Mouse (Mus musculus) forebrain, embryonic 13.5 days (tissue): ENCODE results near the gene Rsph14. TPM values are rescaled to one million over a fixed set of nuclear protein-coding genes. Genes with fewer than 3 reads are reported as not detected.

Experiments
- ATAC-seq: fragments of 200-750 bp; cut with Nextera tagmentation; 2 replicates; pipeline ENCODE4 v1.8.0; 2017
- H3K27ac ChIP-seq: fragments of 300-500 bp; sonication (generic); 2 replicates; pipeline ENCODE4 v1.5.1; 2015; ENCODE audit warnings: inconsistent platforms, mild to moderate bottlenecking, moderate library complexity
- H3K27me3 ChIP-seq: fragments of 300-500 bp; sonication (generic); 2 replicates; pipeline ENCODE4 v1.6.1; 2015; ENCODE audit warnings: mild to moderate bottlenecking, inconsistent platforms
- H3K36me3 ChIP-seq: fragments of 300-500 bp; sonication (generic); 2 replicates; pipeline ENCODE4 v1.6.1; 2015; ENCODE audit warnings: mild to moderate bottlenecking, inconsistent platforms; ENCODE audit not compliant: poor library complexity, severe bottlenecking
- H3K4me1 ChIP-seq: fragments of 300-500 bp; sonication (generic); 2 replicates; pipeline ENCODE4 v1.6.1; 2015; ENCODE audit warnings: inconsistent platforms
- H3K4me2 ChIP-seq: fragments of 300-500 bp; sonication (generic); 2 replicates; pipeline ENCODE4 v1.6.1; 2015; ENCODE audit warnings: inconsistent platforms, mild to moderate bottlenecking, moderate library complexity
- H3K4me3 ChIP-seq: fragments of 300-500 bp; sonication (generic); 2 replicates; pipeline ENCODE4 v1.5.1; 2015; ENCODE audit warnings: mild to moderate bottlenecking, inconsistent platforms
- H3K9ac ChIP-seq: fragments of 300-500 bp; sonication (generic); 2 replicates; pipeline ENCODE4 v1.6.1; 2015; ENCODE audit warnings: mild to moderate bottlenecking, inconsistent platforms
- H3K9me3 ChIP-seq: fragments of 300-500 bp; sonication (generic); replicated peaks from 2 replicates; pipeline ENCODE4 v1.6.1; 2016; ENCODE audit warnings: inconsistent platforms
- WGBS: fragments of 180-500 bp; shearing (Covaris S2); methylation state at CpG from one replicate; pipeline ENCODE4 v1.1.7; 2015; 5-methylcytosine and 5-hydroxymethylcytosine counted together
- polyA plus RNA-seq: library from polyadenylated mRNA; unstranded; fragments of >200 nt; fragmentation: Nextera tagmentation; extraction: Ambion mirVana; gene quantifications from 2 replicates; pipeline ENCODE4 v1.2.1, GENCODE M21; 2015

Gene Rsph14
- polyA plus RNA-seq, 1 experiment from 2014 or later: 0.31 TPM

- H3K27ac ChIP-seq: no peak overlapping the region
- H3K36me3 ChIP-seq: peaks cover 20% of the 10 kb centered on the region
- ATAC-seq: peak; percentile 31; the same call in 1 of the 2 replicates
Measured at GRCm38 (mm10) chr10:74987698-74988470, 44.5 kb downstream of the Rsph14 start.

GRCm38 (mm10) chr10:74983176-74983575 is 49.2 kb downstream of the Rsph14 start:
- H3K9ac ChIP-seq: no peak overlapping the region
- WGBS: 57% methylated on average over 8 of the region's 8 CpGs
- no peaks in the 10 kb centered on the region for H3K9me3 ChIP-seq
- no peak overlapping the region for H3K27ac ChIP-seq
- no peak overlapping the region for H3K4me3 ChIP-seq
- H3K4me2 ChIP-seq: no peak overlapping the region
- H3K27me3 ChIP-seq: no peaks in the 10 kb centered on the region
- ATAC-seq: no peak
- no peaks in the 10 kb centered on the region for H3K36me3 ChIP-seq
- H3K4me1 ChIP-seq: no peaks in the 10 kb centered on the region

More at GRCm38 (mm10) chr10:74987698-74988470, 44.5 kb downstream of the Rsph14 start:
- no peak overlapping the region for H3K9ac ChIP-seq
- H3K4me2 ChIP-seq: no peak overlapping the region
- H3K9me3 ChIP-seq: no peaks in the 10 kb centered on the region
- no peaks in the 10 kb centered on the region for H3K4me1 ChIP-seq
- 83% methylated on average over 14 of the region's 14 CpGs for WGBS
- H3K4me3 ChIP-seq: no peak overlapping the region
- no peaks in the 10 kb centered on the region for H3K27me3 ChIP-seq

- Histone ChIP-seq H3K4me1 (no peaks in the 10 kb centered on the region), H3K27ac (no peak overlapping the region), H3K4me3 (no peak overlapping the region), H3K36me3 (no peaks in the 10 kb centered on the region), H3K27me3 (no peaks in the 10 kb centered on the region), H3K9ac (no peak overlapping the region), H3K9me3 (no peaks in the 10 kb centered on the region), H3K4me2 (no peak overlapping the region)
- no peak for ATAC-seq
- WGBS: 94% methylated on average over 12 of the region's 12 CpGs
Measured at GRCm38 (mm10) chr10:74981159-74981558, 51.2 kb downstream of the Rsph14 start.

- no peaks in the 10 kb centered on the region for H3K9me3 ChIP-seq
- H3K36me3 ChIP-seq: 0 out of 2 replicates have a peak, but pooled peaks cover 2% of the 10 kb centered on the region
- 85% methylated on average over 4 of the region's 4 CpGs for WGBS
- no peak overlapping the region for H3K9ac ChIP-seq
- H3K4me1 ChIP-seq: 0 out of 2 replicates have a peak, but pooled peaks cover 5% of the 10 kb centered on the region
- ATAC-seq: no peak
- no peak overlapping the region for H3K27ac ChIP-seq
- no peaks in the 10 kb centered on the region for H3K27me3 ChIP-seq
- H3K4me3 ChIP-seq: no peak overlapping the region
- no peak overlapping the region for H3K4me2 ChIP-seq
Measured at GRCm38 (mm10) chr10:74978056-74978455, 54.3 kb downstream of the Rsph14 start.

- H3K9me3 ChIP-seq: no peaks in the 10 kb centered on the region
- H3K27me3 ChIP-seq: no peaks in the 10 kb centered on the region
- 0 out of 2 replicates have a peak, but pooled peaks cover 5% of the 10 kb centered on the region for H3K4me1 ChIP-seq
- H3K27ac ChIP-seq: no peak overlapping the region
- no peak for ATAC-seq
- no peak overlapping the region for H3K9ac ChIP-seq
- 0 out of 2 replicates have a peak, but pooled peaks cover 3% of the 10 kb centered on the region for H3K36me3 ChIP-seq
- 86% methylated on average over 7 of the region's 7 CpGs for WGBS
- no peak overlapping the region for H3K4me2 ChIP-seq
- no peak overlapping the region for H3K4me3 ChIP-seq
Measured at GRCm38 (mm10) chr10:74976429-74976828, 56.0 kb downstream of the Rsph14 start.

- 0 out of 2 replicates have a peak, but pooled peaks cover 3% of the 10 kb centered on the region for H3K36me3 ChIP-seq
- H3K9ac ChIP-seq: no peak overlapping the region
- H3K4me2 ChIP-seq: no peak overlapping the region
- H3K4me1 ChIP-seq: 0 out of 2 replicates have a peak, but pooled peaks cover 5% of the 10 kb centered on the region
- whole genome bisulfite sequencing: 76% methylated on average over 7 of the region's 7 CpGs
- no peak overlapping the region for H3K4me3 ChIP-seq
- no peaks in the 10 kb centered on the region for H3K27me3 ChIP-seq
- no peaks in the 10 kb centered on the region for H3K9me3 ChIP-seq
- no peak overlapping the region for H3K27ac ChIP-seq
- 0 out of 2 replicates have a peak, but pooled peaks have one; percentile 22 for ATAC-seq
Measured at GRCm38 (mm10) chr10:74975626-74976025, 56.8 kb downstream of the Rsph14 start.

- H3K4me3 ChIP-seq: no peak overlapping the region
- H3K4me1 ChIP-seq: peaks cover 13% of the 10 kb centered on the region
- H3K27ac ChIP-seq: no peak overlapping the region
- H3K9ac ChIP-seq: 0 out of 2 replicates have a peak overlapping the region, but pooled peaks have one; percentile 37
- H3K9me3 ChIP-seq: no peaks in the 10 kb centered on the region
- WGBS: 74% methylated on average over 6 of the region's 6 CpGs
- 0 out of 2 replicates have a peak, but pooled peaks cover 3% of the 10 kb centered on the region for H3K36me3 ChIP-seq
- ATAC-seq: no peak
- no peak overlapping the region for H3K4me2 ChIP-seq
- H3K27me3 ChIP-seq: peaks cover 9% of the 10 kb centered on the region; the same call in 1 of the 2 replicates
Measured at GRCm38 (mm10) chr10:74973026-74973425, 59.4 kb downstream of the Rsph14 start.

GRCm38 (mm10) chr10:74969266-74969665 is 63.1 kb downstream of the Rsph14 start:
- WGBS: 93% methylated on average over 2 of the region's 2 CpGs
- Histone ChIP-seq H3K9ac (no peak overlapping the region), H3K27me3 (peaks cover 19% of the 10 kb centered on the region), H3K9me3 (no peaks in the 10 kb centered on the region), H3K4me3 (no peak overlapping the region), H3K27ac (no peak overlapping the region), H3K4me1 (peaks cover 19% of the 10 kb centered on the region), H3K36me3 (0 out of 2 replicates have a peak, but pooled peaks cover 3% of the 10 kb centered on the region), H3K4me2 (no peak overlapping the region)
- ATAC-seq: no peak

GRCm38 (mm10) chr10:74967651-74968267 is 64.6 kb downstream of the Rsph14 start:
- Histone ChIP-seq H3K4me1 (peaks cover 22% of the 10 kb centered on the region), H3K27me3 (peaks cover 19% of the 10 kb centered on the region), H3K4me2 (peak overlapping the region; percentile 75), H3K9ac (peak overlapping the region; percentile 81), H3K36me3 (no peaks in the 10 kb centered on the region), H3K4me3 (peak overlapping the region; percentile 69), H3K9me3 (no peaks in the 10 kb centered on the region), H3K27ac (no peak overlapping the region)
- ATAC-seq: no peak; the same call in 1 of the 2 replicates
- WGBS: 3% methylated on average over 25 of the region's 25 CpGs

- peaks cover 19% of the 10 kb centered on the region for H3K27me3 ChIP-seq
- ATAC-seq: peak; percentile 98
- H3K36me3 ChIP-seq: no peaks in the 10 kb centered on the region
- H3K27ac ChIP-seq: no peak within 1 kb of the TSS
- H3K4me2 ChIP-seq: peak within 1 kb of the TSS; percentile 75
- peak within 1 kb of the TSS; percentile 69 for H3K4me3 ChIP-seq
- WGBS: under 1% methylated on average over 61 of the region's 83 CpGs
- H3K9ac ChIP-seq: peak within 1 kb of the TSS; percentile 81
- H3K9me3 ChIP-seq: no peaks in the 10 kb centered on the region
- peaks cover 22% of the 10 kb centered on the region for H3K4me1 ChIP-seq
Measured at GRCm38 (mm10) chr10:74966850-74967451, 65.4 kb downstream of the Rsph14 start, which contains the start of gene Gnaz. Gene Gnaz (plus strand): TSS chr10:74967177.

GRCm38 (mm10) chr10:74964380-74964779 is 68.0 kb downstream of the Rsph14 start:
- Histone ChIP-seq H3K4me3 (no peak overlapping the region), H3K9ac (no peak overlapping the region), H3K4me1 (peaks cover 22% of the 10 kb centered on the region), H3K27ac (no peak overlapping the region), H3K4me2 (no peak overlapping the region), H3K36me3 (no peaks in the 10 kb centered on the region), H3K27me3 (peaks cover 16% of the 10 kb centered on the region), H3K9me3 (no peaks in the 10 kb centered on the region)
- no peak for ATAC-seq
- WGBS: 68% methylated on average over 1 of the region's 1 CpGs
